Mouse (Mus musculus): Measurements from ENCODE around the gene Mov10.

GRCm38 (mm10) chr3:104780561-104781420, 37.6 kb downstream of the Mov10 start, which contains the start of gene Ppm1j:
- TF ChIP-seq CTCF (IDR thresholded peaks at IDR 0.05; ENCODE audit: borderline replicate concordance, control insufficient read depth, extremely low read depth, insufficient read depth, low read length, poor library complexity) (no peak), POLR2A (IDR thresholded peaks at IDR 0.05; ENCODE audit: control insufficient read depth, extremely low read depth, insufficient read depth, low read length, poor library complexity) (no peak)
